Mouse (Mus musculus): ENCODE results near the gene 1700016K19Rik. TPM values are rescaled to one million over a fixed set of nuclear protein-coding genes. Genes with fewer than 3 reads are reported as not detected.
"Not testable (repeated sequence)": the region's sequence is repeated elsewhere in the genome, so short reads cannot be mapped to it uniquely, and the experiment has no call there.

The 1700016K19Rik gene
- polyA plus RNA-seq, 1 experiment, result 0.74 TPM

DNA sequence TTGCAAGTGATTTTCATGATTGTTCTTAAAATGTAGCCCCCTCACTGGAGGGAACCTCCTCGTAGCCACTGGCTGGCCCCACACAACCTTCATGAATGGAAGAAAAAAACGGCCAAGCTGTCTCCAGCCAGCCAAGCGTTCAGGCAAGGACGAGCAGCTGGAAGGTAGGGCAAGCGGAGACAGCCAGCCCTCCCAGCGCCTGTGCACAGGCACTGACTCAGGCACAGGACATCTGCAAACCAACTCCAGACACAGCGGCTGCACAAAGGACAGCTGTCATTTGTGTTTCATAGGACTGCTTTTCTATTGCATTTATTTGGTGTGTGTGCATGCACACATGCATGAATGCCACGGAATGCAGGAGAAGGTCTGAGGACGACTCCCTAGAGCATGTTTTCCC lies 5.4 kb upstream of the 1700016K19Rik start:
- Histone ChIP-seq H3K36me3 (ENCODE audit: control insufficient read depth, insufficient read depth, low read length) (no peaks in the 10 kb centered on the region), H3K4me3 (ENCODE audit: control insufficient read depth, insufficient read depth, low read length) (no peak overlapping the region), H3K4me1 (replicated peaks; ENCODE audit: control insufficient read depth, insufficient read depth, low read length) (peaks cover 12% of the 10 kb centered on the region), H3K27me3 (ENCODE audit: control insufficient read depth, insufficient read depth, low read length) (no peaks in the 10 kb centered on the region), H3K27ac (ENCODE audit: control insufficient read depth, insufficient read depth, low read length) (no peak overlapping the region)
- TF ChIP-seq CTCF (IDR thresholded peaks at IDR 0.05; ENCODE audit: borderline replicate concordance, control insufficient read depth, extremely low read depth, insufficient read depth, low read length, poor library complexity), result no peak
- TF ChIP-seq POLR2A (IDR thresholded peaks at IDR 0.05; ENCODE audit: control insufficient read depth, extremely low read depth, insufficient read depth, low read length, poor library complexity), result no peak
- no peak for DNase-seq
- 87% methylated on average over 9 of the region's 9 CpGs for WGBS

DNA sequence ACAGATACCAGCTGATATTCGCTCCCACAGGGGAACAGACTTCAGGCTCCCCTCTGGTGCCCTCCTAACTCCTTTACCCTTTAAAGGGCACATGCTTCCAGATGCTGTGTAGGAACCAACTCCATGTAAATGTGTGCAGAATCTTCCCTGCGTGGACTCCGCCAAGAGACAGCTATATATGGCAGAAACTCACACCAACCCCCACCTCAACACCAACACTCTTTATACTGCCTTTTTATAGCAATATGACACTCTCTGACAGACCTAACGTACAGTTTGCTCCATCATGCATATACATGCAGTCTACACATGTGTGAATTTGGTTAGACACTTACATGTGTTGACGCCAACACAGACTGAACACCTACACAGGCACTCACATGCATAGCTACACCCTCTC lies 989 bp downstream of the 1700016K19Rik start:
- 96% methylated on average over 5 of the region's 5 CpGs for WGBS

DNA sequence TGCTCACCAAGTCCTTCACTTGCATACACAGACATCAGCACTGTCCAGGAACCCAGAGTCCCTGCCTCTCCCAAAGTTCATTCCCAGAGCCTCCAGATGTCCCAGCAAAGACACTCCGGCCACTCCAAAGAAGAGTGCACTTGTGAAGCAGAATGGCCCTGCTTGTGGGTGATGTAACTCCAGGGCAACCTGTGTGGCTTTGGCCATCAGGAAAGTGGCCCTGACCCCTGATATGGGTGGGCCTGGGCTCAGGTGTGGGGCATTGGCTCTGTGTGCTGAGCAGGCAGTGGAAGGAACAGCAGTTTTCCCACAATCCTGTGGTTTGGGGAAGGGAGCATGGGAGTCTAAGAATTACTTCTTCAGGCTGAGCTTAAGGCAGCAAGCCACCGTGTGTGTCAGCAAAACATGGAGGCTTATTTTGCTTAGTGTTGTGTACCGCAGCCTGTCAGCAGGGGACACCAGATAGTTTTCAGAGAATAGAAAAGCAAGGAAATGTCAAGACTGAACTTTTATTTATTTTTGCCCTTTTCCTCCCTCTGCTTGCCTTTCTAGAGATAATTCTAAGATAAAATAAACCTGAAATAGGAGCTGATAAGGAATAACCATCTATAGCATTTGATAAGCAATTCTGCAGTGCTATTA lies 1.6 kb downstream of the 1700016K19Rik start:
- TF ChIP-seq POLR2A (IDR thresholded peaks at IDR 0.05; ENCODE audit: control insufficient read depth, extremely low read depth, insufficient read depth, low read length, poor library complexity) (no peak), CTCF (IDR thresholded peaks at IDR 0.05; ENCODE audit: borderline replicate concordance, control insufficient read depth, extremely low read depth, insufficient read depth, low read length, poor library complexity) (no peak)
- no peak overlapping the region for H3K27ac ChIP-seq (ENCODE audit: control insufficient read depth, insufficient read depth, low read length)
- WGBS, result 69% methylated on average over 3 of the region's 3 CpGs
- DNase-seq, result no peak
- H3K27me3 ChIP-seq (ENCODE audit: control insufficient read depth, insufficient read depth, low read length), result no peaks in the 10 kb centered on the region
- no peak overlapping the region for H3K4me3 ChIP-seq (ENCODE audit: control insufficient read depth, insufficient read depth, low read length)
- H3K4me1 ChIP-seq (replicated peaks; ENCODE audit: control insufficient read depth, insufficient read depth, low read length), result peaks cover 6% of the 10 kb centered on the region
- no peaks in the 10 kb centered on the region for H3K36me3 ChIP-seq (ENCODE audit: control insufficient read depth, insufficient read depth, low read length)

More for the DNA sequence above, 989 bp downstream of the 1700016K19Rik start:
- no peaks in the 10 kb centered on the region for H3K27me3 ChIP-seq (ENCODE audit: control insufficient read depth, insufficient read depth, low read length)
- no peak overlapping the region for H3K27ac ChIP-seq (ENCODE audit: control insufficient read depth, insufficient read depth, low read length)
- peaks cover 6% of the 10 kb centered on the region for H3K4me1 ChIP-seq (replicated peaks; ENCODE audit: control insufficient read depth, insufficient read depth, low read length)
- no peaks in the 10 kb centered on the region for H3K36me3 ChIP-seq (ENCODE audit: control insufficient read depth, insufficient read depth, low read length)
- DNase-seq, result no peak
- H3K4me3 ChIP-seq (ENCODE audit: control insufficient read depth, insufficient read depth, low read length), result no peak overlapping the region
- TF ChIP-seq POLR2A (IDR thresholded peaks at IDR 0.05; ENCODE audit: control insufficient read depth, extremely low read depth, insufficient read depth, low read length, poor library complexity) (no peak), CTCF (IDR thresholded peaks at IDR 0.05; ENCODE audit: borderline replicate concordance, control insufficient read depth, extremely low read depth, insufficient read depth, low read length, poor library complexity) (no peak)

DNA sequence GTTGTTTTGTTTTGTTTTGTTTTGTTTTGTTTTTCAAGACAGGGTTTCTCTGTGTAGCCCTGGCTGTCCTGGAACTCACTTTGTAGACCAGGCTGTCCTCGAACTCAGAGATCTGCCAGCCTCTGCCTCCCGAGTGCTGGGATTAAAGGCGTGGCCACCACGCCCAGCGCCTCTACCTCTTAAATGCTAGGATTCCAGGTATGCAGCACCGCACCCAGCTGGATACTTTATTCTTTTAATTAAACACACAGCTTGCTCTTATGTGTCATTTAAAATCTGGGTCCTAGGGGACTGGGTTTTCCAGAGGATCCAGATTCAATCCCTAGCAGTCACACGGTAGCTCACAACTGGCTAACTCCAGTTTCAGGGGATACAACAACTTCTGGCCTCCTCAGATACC lies 4.6 kb downstream of the 1700016K19Rik start:
- H3K4me1 ChIP-seq (replicated peaks; ENCODE audit: control insufficient read depth, insufficient read depth, low read length); DNase-seq; H3K4me3 ChIP-seq (ENCODE audit: control insufficient read depth, insufficient read depth, low read length); H3K27ac ChIP-seq (ENCODE audit: control insufficient read depth, insufficient read depth, low read length); H3K36me3 ChIP-seq (ENCODE audit: control insufficient read depth, insufficient read depth, low read length); H3K27me3 ChIP-seq (ENCODE audit: control insufficient read depth, insufficient read depth, low read length): not testable (repeated sequence)
- 97% methylated on average over 7 of the region's 7 CpGs for WGBS

DNA sequence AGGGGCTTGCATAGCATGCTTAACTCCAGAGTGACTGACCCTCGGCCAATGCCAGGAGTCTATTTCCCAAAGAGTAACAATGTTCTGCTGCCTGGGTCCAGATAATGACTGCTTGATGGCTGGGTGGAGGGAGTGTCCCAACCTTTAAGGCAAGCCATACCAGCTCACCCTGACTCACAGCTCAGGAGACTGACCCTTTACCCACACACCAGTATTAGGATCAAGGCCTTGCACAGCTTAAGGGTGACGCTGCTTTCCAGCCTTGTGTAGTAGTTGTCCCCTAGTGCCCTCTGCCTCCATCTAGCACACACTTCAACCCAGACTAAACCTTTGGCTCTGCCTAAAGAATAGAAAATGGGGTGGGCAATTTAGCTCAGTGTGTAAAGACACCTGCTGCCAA lies 8.4 kb downstream of the 1700016K19Rik start:
- no peak for DNase-seq
- Histone ChIP-seq H3K4me1 (replicated peaks; ENCODE audit: control insufficient read depth, insufficient read depth, low read length) (no peaks in the 10 kb centered on the region), H3K36me3 (ENCODE audit: control insufficient read depth, insufficient read depth, low read length) (no peaks in the 10 kb centered on the region), H3K27me3 (ENCODE audit: control insufficient read depth, insufficient read depth, low read length) (no peaks in the 10 kb centered on the region), H3K4me3 (ENCODE audit: control insufficient read depth, insufficient read depth, low read length) (no peak overlapping the region), H3K27ac (ENCODE audit: control insufficient read depth, insufficient read depth, low read length) (no peak overlapping the region)
- WGBS, result 96% methylated on average over 2 of the region's 2 CpGs
- TF ChIP-seq CTCF (IDR thresholded peaks at IDR 0.05; ENCODE audit: borderline replicate concordance, control insufficient read depth, extremely low read depth, insufficient read depth, low read length, poor library complexity) (no peak), POLR2A (IDR thresholded peaks at IDR 0.05; ENCODE audit: control insufficient read depth, extremely low read depth, insufficient read depth, low read length, poor library complexity) (no peak)

DNA sequence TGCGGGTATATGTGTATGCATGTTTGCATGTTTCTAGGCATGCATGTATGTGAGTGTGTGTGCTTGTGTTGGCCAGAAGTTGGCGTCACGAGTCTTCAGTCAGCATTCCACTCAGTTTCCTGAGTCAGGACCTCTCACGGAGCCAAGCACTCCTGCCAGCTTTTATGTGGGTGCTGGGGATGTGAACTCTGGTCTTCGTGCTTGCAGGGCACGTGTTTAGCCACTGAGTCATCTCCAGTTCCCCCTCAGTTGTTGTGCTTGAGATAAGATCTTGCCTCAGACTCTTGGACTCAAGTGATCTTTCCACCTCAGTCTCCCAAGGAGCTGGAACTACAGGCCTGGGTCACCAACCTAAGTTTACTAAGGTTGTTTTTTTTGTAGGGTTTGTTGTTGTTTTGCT lies 9.4 kb downstream of the 1700016K19Rik start:
- WGBS, result 77% methylated on average over 6 of the region's 6 CpGs
- H3K36me3 ChIP-seq (ENCODE audit: control insufficient read depth, insufficient read depth, low read length), result no peaks in the 10 kb centered on the region
- H3K4me1 ChIP-seq (replicated peaks; ENCODE audit: control insufficient read depth, insufficient read depth, low read length), result no peaks in the 10 kb centered on the region
- no peak overlapping the region for H3K4me3 ChIP-seq (ENCODE audit: control insufficient read depth, insufficient read depth, low read length)
- no peaks in the 10 kb centered on the region for H3K27me3 ChIP-seq (ENCODE audit: control insufficient read depth, insufficient read depth, low read length)
- no peak overlapping the region for H3K27ac ChIP-seq (ENCODE audit: control insufficient read depth, insufficient read depth, low read length)
- TF ChIP-seq POLR2A (IDR thresholded peaks at IDR 0.05; ENCODE audit: control insufficient read depth, extremely low read depth, insufficient read depth, low read length, poor library complexity) (no peak), CTCF (IDR thresholded peaks at IDR 0.05; ENCODE audit: borderline replicate concordance, control insufficient read depth, extremely low read depth, insufficient read depth, low read length, poor library complexity) (no peak)
- DNase-seq, result no peak
